Mouse (Mus musculus): ENCODE measurements around the gene Cdh20. TPM values are rescaled to one million over a fixed set of nuclear protein-coding genes. Genes with fewer than 3 reads are reported as not detected.

The Cdh20 gene
- polyA plus RNA-seq (2014; fragmentation: Illumina TruSeq; extraction: RNeasy Lipid Tissue Mini Kit (QIAGEN cat#74804); ENCODE audit: insufficient read depth, low read depth, low replicate concordance) = 0.07 TPM

DNA sequence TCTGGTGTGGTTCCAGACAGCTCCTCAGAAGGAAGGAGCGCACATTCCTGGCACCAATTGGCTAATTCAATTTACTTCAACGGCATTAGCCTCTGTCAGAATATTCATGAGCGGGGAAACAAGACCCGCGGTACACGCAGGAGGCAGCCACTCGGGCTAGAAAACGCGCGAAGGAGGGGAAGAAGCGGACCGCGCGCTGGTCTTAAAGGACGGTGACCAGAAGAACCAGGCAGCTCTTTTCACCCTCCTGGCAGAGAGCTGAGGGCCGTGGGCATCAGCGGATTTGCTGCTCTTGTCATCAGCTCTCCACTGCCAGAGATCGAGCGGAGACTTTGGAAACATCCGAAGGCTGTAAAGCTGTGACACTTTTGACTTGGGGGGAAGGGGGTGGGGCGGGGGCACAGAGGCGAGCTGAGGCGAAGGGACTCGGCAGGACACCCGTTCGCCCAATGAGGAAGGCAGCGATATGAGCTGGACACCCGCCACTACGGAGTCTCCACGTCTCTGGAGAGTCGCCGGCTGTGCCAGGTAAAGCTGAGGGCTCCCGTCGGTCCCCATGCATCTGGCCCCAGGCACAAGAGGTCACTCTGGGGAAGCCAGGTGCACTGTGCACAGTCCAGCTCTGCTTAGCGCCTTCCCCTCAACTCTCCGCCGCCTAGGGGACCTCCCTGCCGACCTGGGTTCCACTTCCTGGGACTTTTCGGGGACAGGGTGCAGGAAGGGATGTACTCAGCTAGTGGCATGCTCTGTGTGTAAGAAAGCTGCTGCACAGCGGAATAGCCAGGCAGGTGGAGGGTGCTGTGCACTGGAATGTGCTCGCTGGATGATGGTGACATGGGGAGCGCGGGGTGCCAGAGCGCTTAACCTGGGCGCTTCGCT is at the start of gene Cdh20:
Cdh20 (plus strand) TSS at position 159 of the 879 bp plus-strand sequence.

